Comparison of ENCODE assay signal across 7 mouse cellular contexts in the genomic region with DNA sequence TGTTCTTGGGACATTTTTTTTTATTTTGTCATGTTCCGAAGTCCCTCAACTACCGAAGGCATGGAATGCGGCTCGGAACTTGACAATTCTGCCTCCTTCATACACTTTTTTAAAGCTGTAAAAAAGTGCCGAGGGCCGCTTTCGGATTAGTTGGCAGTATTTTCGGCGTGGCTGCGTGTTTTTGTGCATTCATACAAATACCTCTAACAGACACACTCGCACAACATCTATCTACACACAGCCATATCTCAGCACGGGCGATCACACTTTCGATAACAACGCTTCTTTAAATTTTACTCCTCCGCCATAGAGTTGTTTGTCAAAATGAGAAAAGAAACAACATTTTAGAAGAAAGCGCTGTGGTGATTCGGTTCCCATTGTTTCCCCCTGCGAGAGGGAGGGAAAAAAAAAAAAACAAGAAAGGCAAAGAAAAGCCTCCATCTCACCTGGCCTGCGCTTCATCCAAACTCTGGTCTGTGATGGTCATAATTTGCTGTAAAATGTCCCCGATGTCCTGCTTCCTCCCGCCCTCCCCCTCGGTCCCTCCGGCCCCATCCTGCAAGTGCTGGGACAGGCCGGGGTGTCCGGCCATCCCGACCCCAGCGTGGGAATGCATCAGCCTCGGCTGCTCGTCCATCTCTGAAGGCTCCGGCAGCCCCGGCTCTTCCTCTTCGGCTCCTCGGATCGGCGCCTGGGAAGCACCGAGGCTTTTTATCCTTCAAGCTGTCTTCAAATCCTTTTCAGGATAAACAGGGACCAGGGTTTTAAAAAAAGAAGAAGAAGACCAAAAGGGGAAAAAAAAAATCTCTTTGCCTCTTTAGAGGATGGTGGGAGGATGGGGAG. TPM values are rescaled to one million over a fixed set of nuclear protein-coding genes. Genes with fewer than 3 reads are reported as not detected.
DNase-seq lines count a peak whose midpoint lies in the region; ATAC-seq and TF ChIP-seq lines count a peak whose summit lies in the region.

No protein-coding gene starts in this region.

- H3K4me2 ChIP-seq in embryonic facial prominence, embryonic 12.5 days (replicated peaks) = peak overlapping the region; percentile 54
- peak overlapping the region; percentile 83 for H3K4me2 ChIP-seq in heart, postnatal 0 days (ENCODE audit: low read depth, low read length)
- peak overlapping the region; percentile 72 for H3K4me2 ChIP-seq in limb, embryonic 13.5 days (replicated peaks)
- H3K4me2 ChIP-seq in midbrain, embryonic 15.5 days = peak overlapping the region; percentile 55

- no peak for TF ChIP-seq CTCF in heart, postnatal 0 days (IDR thresholded peaks at IDR 0.05; ENCODE audit: low read depth)

- H3K27me3 ChIP-seq in embryonic facial prominence, embryonic 12.5 days = no peaks in the 10 kb centered on the region
- H3K27me3 ChIP-seq in heart, postnatal 0 days (ENCODE audit: control insufficient read depth, insufficient read depth, low read length) = no peaks in the 10 kb centered on the region
- peaks cover 13% of the 10 kb centered on the region for H3K27me3 ChIP-seq in limb, embryonic 13.5 days
- H3K27me3 ChIP-seq in midbrain, embryonic 15.5 days (replicated peaks) = no peaks in the 10 kb centered on the region

- H3K4me1 ChIP-seq in embryonic facial prominence, embryonic 12.5 days = peaks cover 22% of the 10 kb centered on the region; the same call in 1 of the 2 replicates
- peaks cover 24% of the 10 kb centered on the region for H3K4me1 ChIP-seq in heart, postnatal 0 days (ENCODE audit: control insufficient read depth, insufficient read depth)
- H3K4me1 ChIP-seq in limb, embryonic 13.5 days = peaks cover 26% of the 10 kb centered on the region
- peaks cover 10% of the 10 kb centered on the region for H3K4me1 ChIP-seq in midbrain, embryonic 15.5 days

- no peak for ATAC-seq in embryonic facial prominence, embryonic 12.5 days (ENCODE audit: insufficient number of reproducible peaks, insufficient read depth, low FRiP score, low TSS enrichment)
- ATAC-seq in heart, postnatal 0 days (ENCODE audit: insufficient read depth, low read depth) = no peak
- ATAC-seq in limb, embryonic 13.5 days (ENCODE audit: low FRiP score, low read depth) = no peak
- ATAC-seq in midbrain, embryonic 15.5 days (replicated peaks) = no peak

- H3K9ac ChIP-seq in embryonic facial prominence, embryonic 12.5 days = peak overlapping the region; percentile 98
- peak overlapping the region; percentile 75 for H3K9ac ChIP-seq in heart, postnatal 0 days (replicated peaks; ENCODE audit: low read depth, low read length)
- H3K9ac ChIP-seq in limb, embryonic 13.5 days = peak overlapping the region; percentile 92
- H3K9ac ChIP-seq in midbrain, embryonic 15.5 days = peak overlapping the region; percentile 95

- H3K36me3 ChIP-seq in embryonic facial prominence, embryonic 12.5 days = no peaks in the 10 kb centered on the region
- no peaks in the 10 kb centered on the region for H3K36me3 ChIP-seq in heart, postnatal 0 days (replicated peaks; ENCODE audit: control insufficient read depth, insufficient read depth, low read length)
- H3K36me3 ChIP-seq in limb, embryonic 13.5 days = no peaks in the 10 kb centered on the region
- H3K36me3 ChIP-seq in midbrain, embryonic 15.5 days (replicated peaks) = no peaks in the 10 kb centered on the region

- H3K27ac ChIP-seq in embryonic facial prominence, embryonic 12.5 days = peak overlapping the region; percentile 100
- H3K27ac ChIP-seq in heart, postnatal 0 days (ENCODE audit: low read depth) = peak overlapping the region; percentile 97
- H3K27ac ChIP-seq in limb, embryonic 13.5 days = peak overlapping the region; percentile 98
- H3K27ac ChIP-seq in midbrain, embryonic 15.5 days = peak overlapping the region; percentile 99

- TF ChIP-seq EP300 in heart, postnatal 0 days (IDR thresholded peaks at IDR 0.05; ENCODE audit: low read depth) = no peak

- under 1% methylated on average over 37 of the region's 37 CpGs for WGBS in embryonic facial prominence, embryonic 12.5 days
- WGBS in heart, postnatal 0 days = under 1% methylated on average over 37 of the region's 37 CpGs
- whole genome bisulfite sequencing in limb, embryonic 13.5 days = under 1% methylated on average over 37 of the region's 37 CpGs
- whole genome bisulfite sequencing in midbrain, embryonic 15.5 days = under 1% methylated on average over 37 of the region's 37 CpGs

- peak; percentile 46 for DNase-seq in ES-CJ7 (ENCODE audit: low read depth, low spot score)
- peak; percentile 68 for DNase-seq in adrenal gland, adult 2 months
- peak; percentile 43 for DNase-seq in heart, postnatal 0 days (ENCODE audit: low spot score)
- DNase-seq in T-cell, adult 2 months (ENCODE audit: low spot score) = no peak

- no peaks in the 10 kb centered on the region for H3K9me3 ChIP-seq in embryonic facial prominence, embryonic 12.5 days
- H3K9me3 ChIP-seq in heart, postnatal 0 days (replicated peaks; ENCODE audit: control insufficient read depth, low read length) = no peaks in the 10 kb centered on the region
- no peaks in the 10 kb centered on the region for H3K9me3 ChIP-seq in limb, embryonic 13.5 days
- H3K9me3 ChIP-seq in midbrain, embryonic 15.5 days = no peaks in the 10 kb centered on the region

- peak overlapping the region; percentile 90 for H3K4me3 ChIP-seq in embryonic facial prominence, embryonic 12.5 days
- peak overlapping the region; percentile 90 for H3K4me3 ChIP-seq in heart, postnatal 0 days (ENCODE audit: low read depth, low read length)
- H3K4me3 ChIP-seq in limb, embryonic 13.5 days = peak overlapping the region; percentile 86
- H3K4me3 ChIP-seq in midbrain, embryonic 15.5 days = peak overlapping the region; percentile 83

RNA-seq across cellular contexts. Expression of gene Pbx1, which starts 1.0 kb away (rescaled TPM):
- 100 to 1,000 TPM; 148 to 210 TPM for total RNA-seq in adrenal gland, adult 2 months (2021)
- polyA plus RNA-seq in adrenal gland, adult 2 months (2012; rRNA removed) = 35.7 and 66.2 TPM in 2 replicates
- polyA plus RNA-seq in embryonic facial prominence, embryonic 12.5 days (2016; fragmentation: Nextera tagmentation; extraction: Ambion mirVana) = 66.3 and 66.8 TPM in 2 replicates
- 31.3 and 42.9 TPM in 2 replicates for total RNA-seq in heart, postnatal 0 days (2014; rRNA removed; ENCODE audit: low replicate concordance)
- polyA plus RNA-seq in heart, postnatal 0 days (2015; fragmentation: Nextera tagmentation; extraction: Ambion mirVana) = 15.7 and 17.1 TPM in 2 replicates
- 31.6 and 33.0 TPM in 2 replicates for polyA plus RNA-seq in limb, embryonic 13.5 days (2015; fragmentation: Nextera tagmentation; extraction: Ambion mirVana)
- 83.0 and 88.2 TPM in 2 replicates for polyA plus RNA-seq in midbrain, embryonic 15.5 days (2015; fragmentation: Nextera tagmentation; extraction: Ambion mirVana)
